Mouse (Mus musculus) left cerebral cortex, postnatal 36 days (tissue): ENCODE measurements around the gene Dnaaf3. TPM values are rescaled to one million over a fixed set of nuclear protein-coding genes. Genes with fewer than 3 reads are reported as not detected.
"Not testable (repeated sequence)": the region's sequence is repeated elsewhere in the genome, so short reads cannot be mapped to it uniquely, and the experiment has no call there.

Experiments
- DNase-seq, 2 experiments: peaks; one replicate each; pipeline ENCODE4 v3.0.0; 2021 to 2022; ENCODE audit warnings: low spot score in 2 of 2, mixed read lengths in 1 of 2
- intact Hi-C: fragments of 180-260 bp; cut with DNase I; formaldehyde crosslinking; loops from one replicate; pipeline ENCODE4 v1.15.1; 2025
- total RNA-seq, 2 experiments: library from RNA; stranded (reverse); gene quantifications; 2 replicates each; pipeline ENCODE4 v1.2.3; 2021

Gene Dnaaf3
- under 1 TPM; 0.27 to 0.34 TPM for total RNA-seq

DNA sequence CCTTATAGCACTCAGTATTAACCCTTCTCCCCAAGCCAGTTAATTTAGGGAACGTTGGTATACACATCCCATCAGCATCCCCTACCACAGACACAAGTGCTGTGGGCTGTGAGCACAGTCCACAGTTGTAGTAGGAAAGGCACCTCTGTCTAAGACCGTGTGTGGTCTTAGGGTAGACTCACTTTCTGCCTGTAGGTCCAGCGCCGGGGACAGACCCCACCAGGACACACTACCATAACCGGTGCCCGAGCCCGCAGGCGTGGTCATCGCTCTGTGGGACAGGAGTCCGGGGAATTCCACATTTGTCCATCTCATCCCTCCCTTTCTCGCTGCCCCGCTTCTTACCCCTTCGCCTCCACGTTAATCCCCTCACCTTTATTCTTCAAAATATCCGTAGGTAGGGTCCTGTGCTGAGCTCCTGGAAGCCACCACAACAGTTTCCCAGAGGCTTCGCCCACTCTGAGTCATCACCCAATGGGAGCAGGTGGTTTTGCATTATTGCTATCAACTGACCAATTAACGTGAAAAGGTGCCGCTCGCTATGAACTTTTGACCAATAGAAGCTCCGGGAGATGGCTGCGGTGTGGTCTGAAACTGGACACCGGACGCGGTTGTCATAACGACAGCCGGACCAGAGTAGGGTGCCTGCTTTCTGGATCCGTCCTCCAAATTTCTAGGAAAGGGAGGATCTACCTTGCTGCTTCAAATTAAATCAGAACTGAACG, at the start of gene Dnaaf3:
TSS of gene Dnaaf3 (minus strand) at position 449 of the 725 bp plus-strand sequence.
- intact Hi-C loops: no loop called here
- no peak for DNase-seq

- intact Hi-C loops, DNase-seq: not testable (repeated sequence)
These were observed 49.2 kb upstream of the Dnaaf3 start for GRCm38 (mm10) chr7:4581481-4581880.

- intact Hi-C loops: loop anchor here (5.0 kb wide), 1 partner anchor 45 kb away; no protein-coding TSS in a partner anchor
- not testable (repeated sequence) for DNase-seq
These were observed 40.1 kb upstream of the Dnaaf3 start for GRCm38 (mm10) chr7:4572361-4572760.

DNA sequence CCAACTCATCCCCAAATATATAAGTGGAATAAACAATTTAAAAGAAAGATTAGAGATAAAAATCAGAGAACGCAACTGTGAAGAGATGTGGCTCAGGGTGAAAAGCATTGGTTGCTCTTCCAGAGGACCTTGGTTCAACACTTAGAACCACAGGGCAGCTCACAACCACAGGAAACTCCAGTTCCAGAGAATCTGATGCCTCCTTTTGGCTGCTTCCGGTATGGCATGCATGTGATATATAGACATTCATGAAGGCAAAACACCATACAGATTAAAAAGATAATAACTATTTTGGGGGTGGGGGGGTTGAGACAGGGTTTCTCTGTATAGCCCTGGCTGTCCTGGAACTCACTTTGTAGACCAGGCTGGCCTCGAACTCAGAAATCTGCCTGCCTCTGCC, 30.4 kb upstream of the Dnaaf3 start:
- intact Hi-C loops: no loop called here
- DNase-seq: no peak

DNA sequence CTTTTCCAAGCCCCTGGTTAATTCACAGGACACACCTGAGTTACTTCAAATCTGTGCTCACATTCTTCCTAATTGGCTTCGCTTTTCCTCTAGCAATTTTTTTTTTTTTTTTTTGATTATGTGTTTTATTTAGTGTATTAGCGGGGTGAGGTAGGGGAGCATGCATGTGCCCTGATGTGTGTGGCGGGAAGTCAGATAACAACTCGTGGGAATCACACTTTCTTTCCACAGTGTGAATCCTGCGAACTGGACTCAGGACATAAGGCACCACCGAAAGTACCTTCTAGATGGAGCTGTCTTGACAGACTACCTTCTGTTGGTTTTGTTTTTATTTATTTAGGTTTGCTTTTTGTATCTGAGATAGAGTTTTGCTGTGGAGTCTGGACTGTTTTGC, 24.9 kb upstream of the Dnaaf3 start:
- DNase-seq: no peak
- intact Hi-C loops: loop anchor here (5.0 to 10.0 kb wide), 2 partner anchors 68 to 235 kb away; partner anchors contain the start of gene Rpl28

DNA sequence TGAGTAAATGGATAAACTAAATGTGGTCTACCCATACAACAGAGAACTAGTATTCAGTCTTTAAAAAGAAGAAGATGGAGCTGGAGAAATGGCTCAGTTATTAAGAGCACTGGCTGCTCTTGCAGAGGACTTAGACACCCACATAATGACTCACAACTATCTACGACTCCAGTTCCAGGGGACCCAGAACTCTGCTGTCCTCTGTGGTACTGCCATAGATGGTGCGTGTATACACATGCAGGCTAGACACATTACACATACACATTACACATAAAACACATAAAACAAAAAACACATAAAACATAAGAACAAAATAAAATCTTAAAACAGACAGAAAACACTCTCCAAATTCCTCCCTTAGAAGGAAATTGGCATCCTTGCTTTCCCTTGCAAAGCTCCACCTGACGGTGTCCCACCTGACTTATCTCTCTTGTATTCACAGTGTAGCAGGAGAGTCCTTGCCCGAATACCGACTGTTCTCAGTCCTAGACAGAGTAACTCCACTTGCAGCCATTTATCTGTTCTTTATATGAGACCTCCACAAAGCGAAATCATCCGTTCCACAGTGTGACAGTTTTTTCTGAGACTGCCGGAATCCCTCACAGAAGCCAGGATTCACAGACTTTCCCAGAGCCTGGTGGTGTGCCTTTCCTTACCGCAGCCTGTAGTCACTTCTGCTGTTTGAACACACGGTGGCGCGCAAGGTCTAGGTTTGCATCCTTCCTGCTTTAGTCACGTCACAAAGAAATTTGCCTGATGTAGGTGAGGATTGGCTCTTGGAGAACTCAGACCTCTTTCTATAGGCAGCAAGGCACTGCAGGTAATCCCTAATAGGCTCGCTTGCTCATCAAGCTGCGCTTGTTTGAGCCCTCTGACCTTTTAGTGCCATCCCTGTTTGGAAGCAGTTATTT, 24.3 kb upstream of the Dnaaf3 start:
- DNase-seq: peak; percentile 73 to 79
- intact Hi-C loops: loop anchor here (5.0 to 10.0 kb wide), 2 partner anchors 68 to 236 kb away; partner anchors contain the start of gene Rpl28

DNA sequence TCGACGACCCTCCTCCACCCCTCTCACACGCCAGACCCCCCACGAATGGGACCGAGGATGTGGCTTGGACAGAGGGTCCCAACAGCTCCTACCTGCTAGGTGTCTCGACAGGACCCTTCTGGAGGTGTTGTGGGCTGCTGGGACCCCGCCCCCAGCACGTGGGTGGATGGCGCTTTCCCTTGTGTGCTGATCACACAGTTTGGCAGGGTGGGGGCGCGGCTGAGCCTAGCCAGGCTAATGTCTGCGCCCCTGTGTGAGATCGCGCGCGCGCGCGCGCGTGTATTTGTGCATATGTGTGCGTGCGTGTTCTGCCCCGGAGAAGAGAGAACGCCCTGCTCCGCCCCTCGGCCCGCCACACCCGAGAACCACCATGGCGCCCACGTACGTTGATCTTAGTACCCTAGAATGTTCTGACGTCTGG, 15.0 kb upstream of the Dnaaf3 start, which contains the start of gene Syt5:
TSS of gene Syt5 (minus strand) at position 321 of the 421 bp plus-strand sequence.
- DNase-seq: peak; percentile 71 to 75

DNA sequence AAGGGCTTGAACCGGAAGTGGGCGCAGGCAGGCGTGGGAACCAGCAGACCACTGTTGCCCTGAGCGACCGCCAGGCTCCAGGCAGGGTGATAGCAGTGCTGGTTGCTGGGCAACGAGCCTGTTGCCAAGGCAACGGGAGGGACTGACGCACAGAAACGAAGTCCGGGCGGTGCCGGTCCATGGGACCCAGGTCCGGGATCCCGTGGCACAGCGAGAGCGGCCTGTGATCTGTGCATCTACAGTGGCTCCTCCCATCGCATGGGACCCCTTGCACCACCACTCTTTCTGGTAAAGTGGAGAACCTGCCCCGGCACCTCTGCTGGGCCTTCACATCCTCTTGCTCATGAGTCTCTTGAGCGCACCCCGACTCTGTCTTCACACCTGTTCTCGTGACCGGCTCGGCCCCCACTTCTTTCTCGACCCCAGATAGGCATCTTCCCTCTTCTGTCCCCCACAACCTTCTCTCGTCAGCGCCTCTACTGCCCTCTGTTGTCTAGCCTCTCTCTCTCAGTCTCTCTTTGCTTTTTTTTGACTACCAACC, 14.4 kb upstream of the Dnaaf3 start:
- intact Hi-C loops: no loop called here
- peak; percentile 93 to 97 for DNase-seq

More for the DNA sequence above, 15.0 kb upstream of the Dnaaf3 start, which contains the start of gene Syt5:
- intact Hi-C loops: no loop called here

GRCm38 (mm10) chr7:4546050-4546449, 13.8 kb upstream of the Dnaaf3 start:
- intact Hi-C loops: no loop called here

GRCm38 (mm10) chr7:4542013-4542412, 9.8 kb upstream of the Dnaaf3 start:
- DNase-seq: no peak
- intact Hi-C loops: no loop called here

More at GRCm38 (mm10) chr7:4546050-4546449, 13.8 kb upstream of the Dnaaf3 start:
- DNase-seq: peak in 1 of 2 experiments; percentile 24

DNA sequence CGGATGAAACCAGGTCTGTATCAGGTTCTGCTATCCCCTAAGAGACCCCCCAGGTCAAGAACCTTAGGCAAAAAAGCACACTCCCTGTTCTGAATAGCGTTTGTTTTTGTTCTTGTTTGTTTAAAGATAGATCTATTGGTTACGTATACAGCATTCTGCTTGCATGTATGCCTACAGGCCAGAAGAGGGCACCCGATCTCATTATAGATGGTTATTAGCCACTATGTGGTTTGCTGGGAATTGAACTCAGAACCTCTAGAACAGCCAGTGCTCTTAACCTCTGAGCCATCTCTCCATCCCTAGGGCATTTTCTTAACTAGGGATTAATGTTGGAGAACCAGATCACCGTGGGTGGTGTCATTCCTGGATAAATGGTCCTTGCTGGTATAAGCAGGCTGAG, 9.1 kb upstream of the Dnaaf3 start:
- intact Hi-C loops: no loop called here
- no peak for DNase-seq

DNA sequence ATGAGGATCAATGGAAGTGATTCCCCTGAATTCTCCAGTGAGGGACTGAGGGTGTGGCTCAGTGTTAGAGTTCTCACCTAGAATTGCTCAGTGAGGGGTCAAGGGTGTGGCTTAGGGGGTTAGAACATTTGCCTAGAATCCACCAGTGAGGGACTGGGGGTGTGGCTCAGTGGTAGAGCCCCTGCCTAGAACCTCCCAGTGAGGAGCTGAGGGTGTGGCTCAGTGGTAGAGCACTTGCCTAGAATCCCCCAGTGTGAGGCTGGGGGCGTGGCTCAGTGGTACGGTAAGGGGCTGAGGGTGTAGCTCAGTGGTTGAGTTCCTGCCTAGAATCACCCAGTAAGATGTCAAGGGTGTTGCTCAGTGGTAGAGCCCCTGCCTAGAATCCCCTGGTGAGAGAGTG, 6.8 kb upstream of the Dnaaf3 start:
- intact Hi-C loops: no loop called here
- DNase-seq: no peak

DNA sequence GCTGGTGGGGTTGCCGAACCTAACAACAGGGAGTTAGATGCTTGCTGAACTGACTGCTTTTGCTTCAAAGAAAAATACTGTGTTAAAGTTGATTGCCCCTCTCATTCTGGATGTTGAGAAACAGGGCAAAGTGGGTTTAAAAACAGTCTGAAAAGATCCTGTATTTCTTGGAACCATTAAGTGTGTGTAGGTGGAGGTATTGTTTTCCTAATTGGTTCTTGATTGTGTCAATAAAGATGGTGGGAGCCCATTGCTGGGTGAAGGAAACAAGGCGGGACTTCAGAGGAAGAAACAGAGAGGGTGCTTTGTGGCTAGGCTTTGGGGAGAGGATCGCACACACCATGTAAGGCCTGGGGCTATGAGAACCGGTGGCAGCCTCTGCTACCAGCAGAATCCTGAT, 4.9 kb upstream of the Dnaaf3 start:
- intact Hi-C loops: no loop called here
- DNase-seq: no peak

- intact Hi-C loops: no loop called here
- DNase-seq: no peak
These were observed 4.1 kb upstream of the Dnaaf3 start for GRCm38 (mm10) chr7:4536369-4536768.

- DNase-seq, intact Hi-C loops: not testable (repeated sequence)
These were observed 2.1 kb downstream of the Dnaaf3 start for GRCm38 (mm10) chr7:4530166-4530565.

- no peak for DNase-seq
- intact Hi-C loops: loop anchor here (10.0 kb wide), 1 partner anchor 92 kb away; no protein-coding TSS in a partner anchor
These were observed 5.0 kb downstream of the Dnaaf3 start for GRCm38 (mm10) chr7:4527302-4527689.

- peak; percentile 65 to 66 for DNase-seq
- intact Hi-C loops: loop anchor here (10.0 kb wide), 1 partner anchor 92 kb away; no protein-coding TSS in a partner anchor
These were observed 5.6 kb downstream of the Dnaaf3 start for GRCm38 (mm10) chr7:4526341-4527301.

DNA sequence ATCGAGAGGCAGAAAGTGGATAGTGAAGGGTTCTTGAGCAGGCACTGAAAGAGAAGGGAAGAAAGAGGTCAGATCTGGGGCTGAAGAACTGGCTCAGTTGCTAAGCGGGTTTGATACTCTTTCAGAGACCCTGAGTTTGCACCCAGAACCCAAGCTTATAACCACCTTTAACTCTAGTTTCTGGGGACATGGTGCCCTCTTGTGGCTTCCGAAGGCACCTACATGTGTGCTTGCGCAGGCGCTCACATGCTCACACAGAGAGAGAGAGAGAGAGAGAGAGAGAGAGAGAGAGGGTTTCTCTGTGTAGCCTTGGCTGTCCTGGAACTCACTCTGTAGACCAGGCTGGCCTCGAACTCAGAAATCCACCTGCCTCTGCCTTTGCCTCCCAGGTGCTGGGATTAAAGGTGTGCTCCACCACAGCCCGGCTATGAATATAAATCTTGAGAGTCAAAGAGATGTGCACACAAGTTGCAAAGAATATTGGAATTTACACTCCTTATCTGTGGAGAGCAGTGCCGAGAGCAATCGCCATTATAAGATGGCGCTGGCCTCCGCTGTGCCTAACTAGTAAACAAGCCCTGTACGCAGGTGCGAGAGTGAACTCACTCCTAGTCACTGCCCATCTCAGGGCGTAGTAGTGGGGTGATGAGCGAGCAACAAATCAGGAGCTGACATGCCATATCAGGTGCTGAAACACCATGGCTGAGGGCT, 7.9 kb downstream of the Dnaaf3 start, which contains the start of gene Tnni3:
TSS of gene Tnni3 (minus strand) at position 18 of the 711 bp plus-strand sequence.
- not testable (repeated sequence) for DNase-seq
- intact Hi-C loops: loop anchor here (10.0 kb wide), 1 partner anchor 90 kb away; no protein-coding TSS in a partner anchor
